Mouse (Mus musculus) 3134 (cell line): ENCODE data around the gene Fetub.
"Not testable (repeated sequence)": the region's sequence is repeated elsewhere in the genome, so short reads cannot be mapped to it uniquely, and the experiment has no call there.

Experiments used
- DNase-seq: peaks from one replicate; pipeline ENCODE4 v3.0.0-alpha.2; 2011; ENCODE audit warnings: low spot score; ENCODE audit not compliant: insufficient read length; ENCODE audit errors: extremely low read depth

The Fetub gene

DNA sequence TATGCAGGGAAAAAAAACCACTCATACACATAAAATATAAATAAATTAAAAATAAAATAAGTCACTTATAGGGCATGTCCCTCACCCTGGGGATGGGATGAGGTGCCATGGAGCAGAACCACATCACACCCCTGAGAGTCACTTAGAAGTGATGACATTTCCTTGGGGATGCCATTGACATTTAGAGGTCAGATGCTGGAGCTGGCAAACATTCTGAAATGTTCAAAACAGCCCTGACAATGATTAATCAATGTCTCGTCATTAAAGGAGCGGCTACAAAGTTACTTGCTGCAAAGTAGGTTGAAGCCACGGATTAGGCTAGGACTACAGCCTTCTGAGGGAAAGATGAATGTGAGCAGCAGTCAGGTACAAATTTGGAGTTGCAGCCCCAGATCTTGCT, 16.8 kb upstream of the Fetub start:
- DNase-seq = no peak

DNA sequence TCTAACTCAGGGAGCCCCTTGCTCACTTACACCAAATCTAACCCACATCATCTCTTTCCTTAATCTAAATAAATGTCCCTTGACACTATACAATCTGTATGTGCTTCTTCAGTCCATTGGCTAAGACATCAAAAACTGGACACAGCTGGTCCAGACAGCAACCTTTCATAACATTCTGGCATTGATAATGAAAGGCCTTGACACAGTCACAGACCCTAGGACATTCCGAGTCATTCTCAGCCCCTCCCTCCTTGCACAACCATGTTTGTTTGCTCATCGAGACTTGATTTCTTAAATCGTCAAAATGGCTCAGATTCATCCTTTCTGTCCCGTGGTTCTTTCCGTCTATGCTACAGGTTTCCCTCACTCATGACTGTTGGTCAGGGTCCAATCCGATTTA, 8.8 kb upstream of the Fetub start:
- DNase-seq = no peak

DNA sequence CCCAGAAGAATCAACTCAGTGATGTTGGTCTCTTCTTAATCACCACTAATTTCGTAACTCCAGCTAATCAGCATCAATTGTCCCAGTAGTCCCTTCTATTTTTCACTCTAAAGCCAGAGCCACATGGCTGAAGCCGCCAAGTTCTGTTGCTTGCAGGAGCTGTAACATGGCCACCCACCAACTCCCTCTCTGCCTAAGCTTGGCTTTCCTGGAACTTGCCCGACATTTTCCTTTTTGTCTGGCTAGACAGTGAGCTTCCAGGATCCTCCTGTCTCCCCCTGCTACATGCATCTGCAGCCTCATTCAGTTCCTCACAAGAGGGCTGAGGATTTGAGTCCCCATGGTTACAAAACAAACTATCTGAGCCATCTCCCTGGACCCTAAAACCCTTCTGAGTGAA, 6.1 kb upstream of the Fetub start:
- DNase-seq = no peak

DNA sequence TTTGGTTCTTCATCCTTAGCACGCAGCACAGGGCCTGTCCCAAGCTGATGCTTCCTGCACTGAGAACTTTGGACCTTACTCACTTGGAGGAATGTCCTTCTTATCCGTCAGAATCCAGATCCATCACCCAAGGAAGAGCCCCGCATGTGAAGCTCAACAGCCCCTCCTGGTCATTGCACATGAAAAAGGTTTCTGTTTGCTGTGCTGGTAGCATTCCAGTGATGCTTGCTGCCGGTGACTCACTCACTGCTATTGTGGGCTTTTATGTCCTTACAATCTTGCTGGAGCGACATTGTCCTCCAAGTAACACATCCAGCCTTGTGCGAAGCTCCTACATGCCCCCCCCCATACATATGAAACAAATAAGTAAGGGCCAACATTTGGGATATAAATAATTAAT, 5.2 kb upstream of the Fetub start:
- peak; percentile 15 for DNase-seq

DNA sequence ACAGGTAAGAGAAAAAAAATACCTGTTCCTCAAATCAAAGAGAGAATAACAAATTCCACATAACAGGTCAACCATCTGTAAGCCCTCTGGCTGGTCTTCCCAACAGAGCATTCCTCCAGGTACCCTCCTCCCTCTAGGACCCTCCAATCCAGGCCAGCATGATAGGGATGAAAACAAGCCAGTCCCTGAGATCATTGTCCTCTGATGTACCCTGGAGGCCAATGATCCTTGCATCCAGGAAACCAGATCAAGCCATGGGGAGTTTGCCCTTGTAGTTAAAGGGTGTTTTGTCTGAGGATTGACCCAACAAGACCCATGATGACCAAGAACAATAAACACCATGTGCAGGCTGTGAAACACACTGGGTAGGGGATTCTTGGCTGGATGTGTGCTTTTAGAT, 3.9 kb upstream of the Fetub start:
- DNase-seq = no peak

DNA sequence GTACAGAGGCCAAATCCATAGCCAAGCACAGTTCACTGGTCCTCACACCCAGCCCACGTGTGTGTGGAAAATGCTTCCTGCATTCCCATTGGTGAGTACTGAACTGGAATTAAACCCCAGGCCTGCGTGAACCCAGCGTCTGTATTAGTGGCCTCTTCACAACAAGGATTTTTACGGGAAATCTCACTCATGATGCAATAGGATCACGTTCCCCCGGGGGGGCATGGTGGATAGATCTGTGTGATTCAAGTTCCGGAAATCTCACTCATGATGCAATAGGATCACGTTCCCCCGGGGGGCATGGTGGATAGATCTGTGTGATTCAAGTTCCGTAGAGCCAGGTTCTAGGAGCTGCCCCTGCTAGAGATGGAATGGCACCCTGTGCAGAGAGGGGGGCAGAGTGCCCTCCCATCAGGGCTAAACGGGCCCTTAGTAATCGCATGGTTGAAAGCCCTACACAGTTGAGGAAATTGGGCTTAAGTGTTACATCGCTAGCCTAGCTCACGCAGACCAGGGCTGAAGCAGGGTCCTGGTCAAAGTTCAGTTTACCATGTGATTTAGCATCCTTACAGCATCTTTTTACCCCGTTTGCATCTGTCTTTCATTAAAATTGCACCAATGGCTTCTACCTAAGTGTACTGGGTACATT, 654 bp downstream of the Fetub start:
- DNase-seq = no peak

DNA sequence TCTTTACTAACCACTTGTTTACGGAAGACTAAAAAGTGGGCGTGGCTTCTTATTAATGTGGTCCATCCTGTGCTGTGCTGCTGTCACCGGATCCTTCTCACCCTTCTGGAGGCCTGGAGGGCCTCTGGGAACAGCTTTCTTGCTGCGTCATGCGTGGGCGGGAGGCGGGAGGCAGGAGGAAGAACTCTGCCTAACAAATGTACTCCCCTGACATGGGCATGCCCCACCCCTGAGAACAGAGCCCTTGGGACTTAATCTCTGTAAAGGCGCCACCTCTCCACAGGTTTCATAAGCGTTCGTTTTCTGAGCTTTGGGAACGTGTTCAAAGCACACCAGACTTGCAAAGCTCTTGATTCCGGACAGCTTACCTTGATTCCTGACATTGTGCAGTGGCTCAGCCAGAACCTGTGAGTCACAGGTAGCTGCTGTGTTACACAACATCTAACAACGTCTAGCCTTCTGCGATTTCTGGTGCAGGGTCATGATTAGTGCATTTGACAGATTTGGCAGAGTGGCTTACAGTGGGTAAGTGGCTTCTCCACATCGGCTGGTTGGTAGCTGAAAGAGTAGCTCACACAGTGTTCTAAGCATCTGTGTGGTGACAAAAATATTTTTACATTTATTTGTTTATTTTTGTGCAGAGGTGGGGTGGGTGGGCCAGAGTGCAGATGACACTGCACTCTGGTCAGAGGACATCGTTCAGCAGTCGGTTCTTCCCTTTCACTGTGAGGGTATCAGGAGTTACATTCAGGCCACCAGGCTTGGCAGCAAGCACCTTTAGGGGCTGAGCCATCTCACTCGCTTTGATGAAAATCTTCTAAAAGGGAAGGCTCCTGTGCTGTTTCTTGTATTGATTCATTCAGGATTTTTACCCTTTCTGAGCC, 2.1 kb downstream of the Fetub start:
- peak; percentile 73 for DNase-seq

DNA sequence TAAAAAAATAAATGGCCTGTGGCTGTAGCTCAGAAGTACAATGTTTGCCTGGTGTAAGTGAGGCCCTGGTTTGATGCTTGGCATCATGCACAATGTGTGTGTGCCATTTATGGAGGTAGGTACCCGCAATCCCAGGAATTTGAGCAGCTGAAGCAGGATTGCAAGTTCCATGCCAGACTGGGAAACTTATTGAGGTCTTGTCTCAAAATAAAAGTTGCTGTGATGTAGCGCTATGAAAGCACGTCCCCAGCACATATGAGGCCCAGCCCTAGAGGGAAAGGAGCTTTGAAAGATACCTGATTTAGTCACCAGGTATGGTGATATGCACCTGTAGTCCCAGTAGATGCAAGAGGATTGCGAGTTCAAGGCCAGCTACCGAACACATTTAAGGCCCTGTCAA, 3.6 kb downstream of the Fetub start:
- no peak for DNase-seq

DNA sequence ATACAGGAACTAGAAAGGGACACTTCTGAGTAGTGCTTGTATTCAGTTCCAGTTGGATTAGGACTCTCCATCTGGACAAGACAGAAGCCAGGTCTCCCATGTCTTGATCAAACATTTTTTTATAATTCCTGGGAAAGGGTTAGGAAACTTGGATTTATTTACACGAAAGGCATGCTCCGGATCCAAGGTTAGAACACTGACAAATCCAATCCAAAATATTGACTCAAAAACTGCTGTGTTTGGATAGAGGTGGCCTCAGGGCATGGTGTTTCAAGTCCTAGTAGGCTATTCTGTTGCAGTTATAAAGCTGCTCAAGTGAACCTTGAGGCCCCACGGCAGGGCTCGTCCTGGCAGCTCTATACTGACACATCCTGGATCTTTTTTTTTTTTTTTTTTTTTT, 4.3 kb downstream of the Fetub start:
- DNase-seq = no peak

DNA sequence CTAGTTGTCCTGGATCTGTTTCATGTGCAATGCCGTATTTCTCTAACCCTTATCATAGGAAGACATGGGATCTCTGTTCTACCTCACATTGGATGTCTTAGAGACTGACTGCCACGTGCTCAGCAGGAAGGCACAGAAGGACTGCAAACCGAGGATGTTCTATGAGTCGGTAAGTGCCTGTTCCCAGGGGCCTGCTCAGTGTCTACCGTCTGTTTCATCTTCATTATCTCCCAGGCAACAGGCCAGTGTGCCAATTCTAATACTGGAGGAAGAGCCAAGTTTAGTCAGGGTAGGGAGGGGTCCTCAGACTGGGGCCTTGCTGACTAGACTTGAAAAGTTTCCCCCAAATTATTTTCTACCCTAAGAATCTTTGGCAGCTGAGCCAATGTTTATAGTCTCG, 11.4 kb downstream of the Fetub start:
- no peak for DNase-seq

DNA sequence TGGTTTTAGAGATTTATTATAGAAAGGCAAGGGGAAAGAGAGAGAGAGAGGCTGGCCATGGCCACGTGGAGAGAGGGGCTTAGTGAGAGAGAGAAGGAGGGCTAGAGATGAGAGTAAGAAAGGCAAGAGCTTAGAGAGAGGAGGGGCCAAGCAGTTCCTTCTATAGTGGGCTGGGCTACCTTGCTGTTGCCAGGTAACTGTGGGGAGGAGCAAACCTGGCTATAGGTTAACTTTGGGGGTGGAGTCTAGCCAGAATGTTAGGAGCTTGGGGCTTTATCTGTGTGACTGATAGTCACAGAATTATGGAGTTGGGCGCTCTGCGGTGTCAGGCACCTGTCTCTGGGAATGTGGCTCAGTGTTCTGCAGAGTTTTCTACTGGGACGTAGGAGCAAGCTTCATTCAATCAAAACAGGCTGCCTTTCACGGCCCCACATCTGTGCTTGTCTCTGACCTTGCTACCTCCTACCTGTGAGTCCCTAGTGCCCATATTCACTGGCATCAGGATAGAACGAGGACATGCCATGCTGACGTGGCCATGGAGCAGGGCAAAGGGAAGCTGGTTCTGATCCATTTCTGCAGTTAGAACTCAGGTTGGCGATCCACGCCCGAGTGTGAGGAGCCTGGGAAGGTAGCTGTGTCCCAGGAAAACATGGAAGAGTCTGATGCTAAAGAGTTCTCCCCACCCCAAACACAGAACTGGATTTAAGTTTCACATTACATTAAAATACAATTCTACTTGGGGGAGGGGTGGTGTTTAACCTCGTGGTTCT, 13.5 kb downstream of the Fetub start:
- DNase-seq = no peak

DNA sequence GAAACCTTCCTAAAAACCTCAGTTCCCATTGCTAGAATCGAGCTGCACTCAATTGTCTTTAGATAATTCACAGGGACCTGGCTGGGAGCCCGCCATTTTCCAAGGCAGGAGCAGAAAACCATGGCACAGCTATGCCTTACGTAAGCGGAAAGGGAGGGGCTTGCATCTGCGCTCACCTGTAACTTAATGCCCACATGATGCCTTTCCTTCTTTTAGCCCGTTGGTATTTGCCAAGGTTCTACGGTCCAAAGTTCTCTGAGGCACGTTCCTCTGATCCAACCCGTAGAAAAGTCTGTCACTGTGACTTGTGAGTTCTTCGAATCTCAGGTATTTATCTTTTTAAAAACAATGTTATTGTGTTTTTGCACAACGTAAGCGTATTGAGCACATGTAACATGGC, 19.5 kb downstream of the Fetub start:
- DNase-seq = no peak

DNA sequence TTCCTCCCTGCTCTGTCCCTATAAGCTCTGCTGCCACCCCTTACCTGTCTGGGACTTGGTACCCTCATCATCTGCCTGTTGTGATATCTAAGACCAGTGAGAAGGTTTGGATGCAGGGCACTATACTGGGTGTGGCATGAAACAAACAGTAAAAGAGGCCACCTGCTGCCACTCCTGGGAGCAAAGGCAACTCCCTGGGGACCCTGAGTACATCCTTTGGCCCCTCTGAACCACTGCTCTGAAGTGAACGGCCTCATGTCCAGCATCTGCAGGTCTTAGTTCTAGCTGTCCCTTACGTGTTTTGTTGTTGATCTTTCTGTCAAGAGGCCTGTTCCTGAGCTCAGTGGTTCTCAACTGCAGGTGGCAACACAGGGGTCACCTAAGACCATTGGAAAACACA, 20.4 kb downstream of the Fetub start:
- DNase-seq = no peak

DNA sequence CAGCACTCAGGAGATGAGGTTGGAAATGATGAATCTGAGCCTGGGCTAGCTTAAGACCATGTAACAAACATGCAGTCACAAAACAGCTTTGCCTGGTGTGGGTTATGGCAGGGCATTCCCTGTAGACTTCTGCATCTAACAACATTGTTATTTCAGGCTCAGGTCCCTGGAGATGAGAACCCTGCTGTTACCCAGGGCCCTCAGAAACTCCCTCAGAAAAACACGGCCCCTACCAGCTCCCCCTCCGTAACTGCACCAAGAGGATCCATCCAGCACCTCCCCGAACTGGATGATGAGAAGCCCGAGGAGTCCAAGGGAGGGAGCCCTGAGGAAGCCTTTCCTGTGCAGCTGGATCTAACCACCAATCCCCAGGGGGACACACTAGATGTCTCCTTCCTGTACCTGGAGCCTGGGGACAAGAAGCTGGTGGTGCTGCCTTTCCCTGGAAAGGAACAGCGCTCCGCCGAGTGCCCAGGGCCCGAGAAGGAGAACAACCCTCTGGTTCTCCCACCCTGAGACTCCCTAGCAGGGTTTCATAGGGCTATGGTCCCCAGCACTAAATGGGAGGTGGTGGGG, 21.1 kb downstream of the Fetub start:
- no peak for DNase-seq

DNA sequence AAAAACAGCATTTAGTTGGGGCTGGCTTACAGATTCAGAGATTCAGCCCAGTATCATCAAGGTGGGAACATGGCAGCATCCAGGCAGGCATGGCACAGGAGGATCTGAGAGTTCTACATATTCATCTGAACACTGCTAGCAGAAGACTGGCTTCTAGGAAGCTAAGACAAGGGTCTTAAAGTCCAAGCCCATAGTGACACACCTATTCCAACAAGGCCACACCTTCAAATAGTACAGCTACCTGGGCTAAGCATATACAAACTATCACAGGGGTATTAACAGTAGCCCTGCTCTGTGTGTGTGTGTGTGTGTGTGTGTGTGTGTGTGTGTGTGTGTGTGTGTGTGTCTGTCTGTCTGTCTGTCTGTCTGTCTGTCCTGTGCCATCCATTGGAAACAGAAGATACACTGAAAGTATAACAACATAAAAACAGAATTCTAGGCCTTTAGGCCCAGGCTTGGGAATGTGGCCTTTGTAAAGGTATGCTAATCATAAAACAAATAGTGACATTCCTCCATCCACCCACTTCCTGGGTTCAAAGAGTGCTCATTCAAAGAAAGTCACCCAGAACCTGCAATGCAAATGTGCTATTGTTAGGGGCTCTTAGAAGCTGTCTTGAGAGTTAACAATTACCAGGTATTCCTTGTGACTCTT, 23.8 kb downstream of the Fetub start:
- DNase-seq = not testable (repeated sequence)

DNA sequence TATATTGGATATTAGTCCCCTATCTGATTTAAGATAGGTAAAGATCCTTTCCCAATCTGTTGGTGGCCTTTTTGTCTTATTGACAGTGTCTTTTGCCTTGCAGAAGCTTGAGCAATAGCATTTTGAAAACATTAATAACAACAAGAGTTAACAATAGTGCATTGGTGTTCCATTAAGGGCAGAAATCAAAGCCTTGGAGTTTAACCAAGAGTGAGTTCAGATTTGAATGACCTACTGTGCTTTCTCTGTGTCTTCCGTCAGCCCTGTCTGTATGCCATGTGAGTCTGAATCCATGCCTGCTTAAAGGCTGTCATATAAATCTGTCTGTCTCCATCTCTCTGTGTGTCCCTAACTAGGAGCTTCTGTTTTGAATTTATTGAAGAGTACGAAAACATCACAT, 29.2 kb downstream of the Fetub start:
- DNase-seq = no peak

DNA sequence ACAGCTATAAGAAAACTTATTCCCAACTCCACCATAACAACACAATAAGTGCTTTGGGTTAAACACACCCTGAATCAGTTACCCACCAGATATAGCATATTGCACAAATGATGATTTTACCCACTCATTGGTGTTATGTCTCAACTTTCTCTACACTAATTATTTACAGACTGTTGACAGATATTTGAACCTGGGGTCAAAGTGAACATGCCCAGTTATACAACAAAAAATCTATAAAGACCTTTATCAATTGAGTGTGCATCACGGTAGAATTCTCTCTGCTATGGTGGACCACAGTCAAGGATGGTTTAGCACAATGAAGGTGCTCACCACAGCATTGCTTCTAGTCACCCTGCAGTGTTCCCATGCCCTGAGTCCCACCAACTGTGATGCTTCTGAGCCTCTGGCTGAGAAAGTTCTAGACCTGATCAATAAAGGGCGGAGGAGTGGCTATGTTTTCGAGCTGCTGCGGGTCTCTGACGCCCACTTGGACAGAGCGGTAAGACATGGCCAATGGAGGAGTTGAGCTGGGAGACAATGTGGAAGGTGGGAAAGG, 32.8 kb downstream of the Fetub start, which contains the start of gene Hrg:
Hrg (plus strand) TSS at position 233 of the 556 bp plus-strand sequence.
- DNase-seq = no peak

DNA sequence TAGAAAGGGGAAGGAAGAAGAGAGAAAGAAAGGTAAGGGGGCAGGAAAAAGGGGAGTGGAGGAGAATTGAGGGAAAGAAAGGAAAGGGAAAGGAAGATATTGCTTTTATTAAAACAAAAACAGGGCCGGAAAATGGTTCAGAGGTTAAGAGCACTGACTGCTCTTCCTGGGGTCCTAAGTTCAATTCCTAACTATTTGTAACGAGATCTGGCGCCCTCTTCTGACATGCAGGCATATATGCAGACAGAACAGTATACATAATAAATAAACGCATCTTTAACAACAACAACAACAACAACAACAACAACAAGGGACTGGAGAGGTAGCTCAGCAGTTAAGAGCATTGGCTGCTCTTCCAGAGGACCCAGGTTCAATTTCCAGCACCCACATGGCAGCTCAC, 34.9 kb downstream of the Fetub start:
- no peak for DNase-seq

DNA sequence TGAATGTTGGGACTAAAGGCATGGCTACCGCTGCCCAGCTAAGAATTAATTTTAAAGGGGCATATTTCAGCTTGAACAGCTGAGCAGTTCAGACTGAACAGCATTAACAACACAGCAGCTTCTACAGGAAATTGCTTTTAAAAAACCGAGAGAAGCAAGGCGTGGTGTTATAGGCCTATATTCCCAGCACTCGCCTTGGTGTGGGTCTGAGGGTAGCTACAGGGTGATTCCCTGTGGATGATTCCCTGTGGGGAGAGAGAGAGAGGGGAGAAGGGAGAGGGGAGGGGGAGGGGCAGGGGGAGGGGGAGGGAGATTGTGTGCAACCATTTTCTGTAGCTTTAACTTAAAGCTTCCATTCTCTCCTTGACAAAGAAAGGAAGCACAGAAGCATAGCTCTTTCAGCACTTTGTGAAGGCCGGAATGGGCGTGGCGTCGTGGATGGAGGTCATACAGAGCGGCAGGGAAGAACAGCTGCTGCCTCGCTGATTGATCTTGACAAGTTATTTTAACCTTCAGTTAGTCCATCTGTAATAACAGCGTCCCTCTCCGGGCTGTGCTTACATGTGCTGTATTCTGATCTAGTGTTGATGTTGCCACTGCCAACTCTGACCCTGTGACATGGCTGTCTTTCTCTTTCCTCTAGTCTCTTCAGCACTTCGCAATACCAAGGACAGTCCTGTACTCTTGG, 37.4 kb downstream of the Fetub start:
- DNase-seq = no peak

DNA sequence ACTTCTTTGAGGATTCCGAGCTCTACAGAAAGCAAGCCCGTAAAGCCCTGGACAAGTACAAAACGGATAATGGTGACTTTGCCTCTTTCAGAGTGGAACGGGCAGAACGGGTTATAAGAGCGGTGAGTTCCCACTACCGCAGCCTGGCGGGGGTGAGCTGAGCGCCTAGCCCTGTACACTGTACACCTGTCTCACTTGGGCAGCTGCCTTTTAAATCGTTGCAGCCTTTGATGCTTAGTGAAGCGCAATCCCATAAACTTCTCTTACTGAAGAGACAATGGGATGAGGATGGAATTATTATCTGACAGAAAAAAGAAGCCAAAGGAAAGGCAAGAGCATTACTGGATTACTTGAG, 37.9 kb downstream of the Fetub start:
- DNase-seq = no peak
